Mouse (Mus musculus) brain, adult 2 months (tissue): Measurements from ENCODE around the gene Polrmt.
A peak's percentile ranks its signal among the peaks of the same experiment; 100 is the strongest.

ENCODE experiments used
- DNase-seq: peaks from one replicate; pipeline ENCODE4 v3.0.0; 2011; ENCODE audit warnings: low read depth, low spot score

Gene Polrmt

GRCm38 (mm10) chr10:79745898-79746773 lies at the start of gene Polrmt:
Gene Polrmt, minus strand, starts transcription at chr10:79746581.
- DNase-seq, result peak; percentile 99

GRCm38 (mm10) chr10:79795905-79796304 lies 49.5 kb upstream of the Polrmt start:
- DNase-seq, result no peak

GRCm38 (mm10) chr10:79794491-79794931 lies 48.1 kb upstream of the Polrmt start:
- peak; percentile 53 for DNase-seq

- peak; percentile 88 for DNase-seq
Measured at GRCm38 (mm10) chr10:79793738-79794490, 47.5 kb upstream of the Polrmt start.

DNA sequence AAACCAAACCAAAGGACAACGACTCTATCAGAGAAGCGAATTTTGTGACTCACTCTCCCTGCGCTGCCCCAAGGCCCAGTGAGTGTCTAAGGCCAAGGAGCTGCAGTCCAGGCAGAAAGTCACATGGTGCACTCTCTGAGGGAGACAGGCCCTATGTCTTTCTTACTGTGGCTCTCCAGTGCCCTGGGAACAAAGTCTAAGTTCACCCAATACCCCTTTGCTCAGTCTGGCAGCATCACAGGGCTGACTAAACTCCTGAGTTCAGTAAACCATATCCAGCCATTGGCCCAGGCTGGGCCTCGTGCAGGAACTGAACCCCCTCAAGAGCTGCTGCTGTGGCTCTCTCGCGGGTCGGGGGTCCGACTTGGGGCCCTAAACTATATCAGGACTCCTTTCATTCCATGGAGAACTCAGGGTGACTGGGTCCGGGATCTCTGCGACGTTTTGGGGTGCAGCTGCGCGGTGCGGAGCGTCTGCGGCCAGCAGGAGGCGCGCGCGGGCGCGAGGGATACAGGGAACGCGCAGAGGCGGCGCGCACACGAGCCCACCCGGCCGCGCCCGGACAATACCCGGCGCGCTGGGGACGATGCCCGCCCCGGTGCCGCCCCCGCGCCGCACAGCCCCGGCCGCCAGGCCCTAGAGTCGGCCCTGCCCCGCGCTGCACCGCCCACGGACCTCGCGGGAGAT lies 46.8 kb upstream of the Polrmt start, which contains the start of gene Palm:
Palm (plus strand) TSS at position 522 of the 687 bp plus-strand sequence.
- peak; percentile 86 for DNase-seq

GRCm38 (mm10) chr10:79792339-79793040 lies 46.1 kb upstream of the Polrmt start:
- no peak for DNase-seq

GRCm38 (mm10) chr10:79790861-79791260 lies 44.5 kb upstream of the Polrmt start, which contains the start of gene Prss57:
Gene Prss57, minus strand, starts transcription at chr10:79790961.
- no peak for DNase-seq

DNA sequence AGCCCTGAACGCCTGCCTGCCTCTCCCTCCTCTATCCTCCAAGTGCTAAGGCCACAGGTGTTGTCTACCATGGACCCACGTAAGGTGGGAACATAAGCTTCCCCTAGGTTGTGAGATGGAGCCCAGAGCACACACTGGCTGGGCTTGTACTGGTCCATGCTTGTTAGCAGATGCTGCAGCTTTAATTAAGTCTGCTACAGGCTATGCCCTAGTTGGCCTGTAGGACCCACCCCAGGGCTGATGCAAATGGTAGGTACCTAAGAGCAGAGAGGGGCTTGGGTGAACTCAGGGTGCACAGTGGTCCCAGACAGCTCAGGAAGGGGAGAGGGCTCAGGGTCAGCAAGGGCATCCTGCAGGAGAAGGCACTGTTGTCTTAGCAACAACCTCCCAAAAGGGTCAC lies 43.2 kb upstream of the Polrmt start:
- no peak for DNase-seq

DNA sequence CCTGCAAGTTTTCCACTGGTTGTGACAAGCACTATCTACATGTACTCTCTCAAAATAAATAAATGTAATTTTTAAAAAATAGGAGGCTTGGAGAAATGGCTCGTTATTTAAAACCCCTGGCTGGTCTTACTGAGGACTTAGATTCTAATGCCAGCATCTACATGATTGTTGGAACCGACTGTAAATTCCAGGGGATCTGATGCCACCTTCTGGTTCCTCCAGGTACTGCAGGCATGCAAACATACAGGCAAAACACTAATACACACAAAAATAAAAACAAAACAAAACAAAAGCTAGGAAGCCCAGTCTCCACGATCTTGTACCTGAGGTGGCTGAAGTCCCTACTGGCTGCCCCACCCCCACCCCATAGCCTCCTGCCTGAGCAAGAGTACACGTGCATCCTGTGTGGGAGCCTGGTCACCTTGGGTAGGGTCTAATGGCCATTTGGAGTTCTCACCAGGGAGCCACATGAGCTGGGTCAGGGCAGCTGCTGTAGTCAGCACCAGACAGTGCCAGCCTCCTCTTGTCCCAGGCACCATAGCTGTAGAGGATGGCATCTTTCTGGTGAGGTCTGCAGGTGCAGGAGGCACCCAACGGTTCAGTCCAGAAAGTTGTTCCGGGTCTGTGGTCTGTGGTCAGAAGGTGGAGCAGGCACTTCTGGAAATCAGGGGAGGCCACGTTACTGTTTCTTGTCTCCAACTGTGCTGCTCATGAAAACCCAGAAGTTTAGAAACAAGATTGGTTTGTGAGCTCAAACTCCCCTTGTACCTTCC lies 42.2 kb upstream of the Polrmt start:
- peak; percentile 88 for DNase-seq

GRCm38 (mm10) chr10:79783920-79784800 lies 37.8 kb upstream of the Polrmt start:
- DNase-seq, result peak; percentile 63

DNA sequence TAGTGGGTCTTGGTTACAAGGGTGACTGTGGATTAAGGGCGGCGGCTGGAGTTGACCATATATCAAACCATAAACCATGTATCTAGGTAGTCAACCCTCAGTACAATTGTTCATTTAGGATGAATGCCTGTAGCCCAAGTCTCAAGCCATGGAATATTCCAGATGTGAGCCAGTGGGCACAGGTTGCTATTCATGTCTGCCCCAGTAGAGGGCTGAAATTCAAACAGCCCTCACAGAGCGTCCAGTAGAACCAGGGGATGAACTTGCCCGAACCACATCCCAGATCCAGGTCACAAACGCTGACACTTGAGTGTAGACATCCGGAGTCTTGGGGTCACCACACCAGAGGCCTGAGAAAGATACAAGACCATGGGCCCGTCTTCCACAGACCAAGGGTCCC lies 36.7 kb upstream of the Polrmt start:
- DNase-seq, result no peak

GRCm38 (mm10) chr10:79781956-79782355 lies 35.6 kb upstream of the Polrmt start:
- DNase-seq, result no peak

DNA sequence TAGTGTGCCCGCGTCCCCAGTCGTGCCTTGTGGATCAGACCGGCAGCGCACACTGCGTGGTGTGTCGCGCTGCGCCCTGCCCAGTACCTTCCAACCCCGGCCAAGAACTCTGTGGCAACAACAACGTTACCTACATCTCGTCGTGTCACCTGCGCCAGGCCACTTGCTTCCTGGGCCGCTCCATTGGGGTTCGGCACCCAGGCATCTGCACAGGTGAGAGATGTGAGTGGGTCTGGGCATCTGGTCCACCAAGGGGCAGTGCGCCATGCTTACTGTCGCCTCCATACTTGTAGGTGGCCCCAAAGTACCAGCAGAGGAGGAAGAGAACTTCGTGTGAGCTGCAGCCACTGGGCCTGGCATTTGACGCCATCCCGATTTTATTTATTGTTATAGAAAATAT lies 34.8 kb upstream of the Polrmt start:
- no peak for DNase-seq

DNA sequence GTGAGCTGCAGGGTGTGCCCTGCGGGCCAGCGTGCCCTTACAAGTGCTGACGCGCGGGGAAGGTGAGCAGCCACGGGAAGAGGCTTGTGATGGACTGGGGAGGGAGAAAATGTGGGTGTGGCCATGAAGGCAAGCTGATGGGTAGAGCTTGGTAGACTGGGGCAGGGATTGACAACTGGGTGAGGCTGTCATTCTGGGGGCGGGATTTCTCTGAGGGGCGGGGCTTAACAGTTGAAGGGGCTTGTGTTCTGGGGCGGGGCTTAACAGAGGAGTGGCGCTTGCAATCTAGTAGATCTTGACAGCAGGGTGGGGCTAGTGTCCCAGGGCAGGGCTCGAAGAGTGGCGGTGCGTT lies 34.3 kb upstream of the Polrmt start:
- peak; percentile 94 for DNase-seq

- peak; percentile 99 for DNase-seq
Measured at GRCm38 (mm10) chr10:79779784-79780663, 33.6 kb upstream of the Polrmt start.

GRCm38 (mm10) chr10:79779193-79779592 lies 32.8 kb upstream of the Polrmt start:
- no peak for DNase-seq

DNA sequence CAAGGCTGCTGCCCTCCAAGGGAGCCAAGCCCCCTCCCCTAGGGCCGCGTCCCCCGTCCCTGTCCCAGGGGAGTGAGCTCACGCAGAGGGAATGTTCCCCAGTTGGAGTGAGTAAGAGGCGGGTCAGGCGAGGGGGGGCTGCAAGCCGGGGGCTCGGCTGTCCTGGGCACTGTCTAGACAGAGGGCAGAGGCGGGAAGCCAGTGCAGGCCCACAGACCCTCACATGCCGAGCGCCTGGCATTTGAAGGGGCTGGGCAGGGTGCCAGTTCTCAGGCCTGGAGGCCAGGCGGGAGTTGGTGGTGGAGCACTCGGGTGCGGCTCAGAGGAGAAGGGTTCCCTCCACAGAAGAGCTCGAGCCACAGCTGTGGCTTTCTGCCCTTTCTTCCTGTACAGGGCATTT lies 31.6 kb upstream of the Polrmt start:
- DNase-seq, result no peak

GRCm38 (mm10) chr10:79777103-79777531 lies 30.7 kb upstream of the Polrmt start, which contains the start of gene Fstl3:
Gene Fstl3, plus strand, starts transcription at chr10:79777272.
- no peak for DNase-seq
